Mouse (Mus musculus) heart, postnatal 36 days (tissue): Measurements from ENCODE around the gene Slc2a4. TPM values are rescaled to one million over a fixed set of nuclear protein-coding genes. Genes with fewer than 3 reads are reported as not detected.

Experiments used
- DNase-seq, 2 experiments: peaks; one replicate each; pipeline ENCODE4 v3.0.0; 2021 to 2022
- intact Hi-C: fragments of 180-260 bp; cut with DNase I; formaldehyde crosslinking; loops from one replicate; pipeline ENCODE4 v1.15.1; 2025
- total RNA-seq, 2 experiments: library from RNA; stranded (reverse); gene quantifications; 2 replicates each; pipeline ENCODE4 v1.2.3; 2021

Gene Slc2a4
- total RNA-seq = 100 to 1,000 TPM; 385 to 406 TPM

- intact Hi-C loops = loop anchor here (2.0 kb wide), 1 partner anchor 71 kb away; no protein-coding TSS in a partner anchor
- DNase-seq = peak; percentile 88 to 92
Measured at GRCm38 (mm10) chr11:69948066-69948762, at the start of gene Slc2a4. TSS of gene Slc2a4 (minus strand) at chr11:69948188.

DNA sequence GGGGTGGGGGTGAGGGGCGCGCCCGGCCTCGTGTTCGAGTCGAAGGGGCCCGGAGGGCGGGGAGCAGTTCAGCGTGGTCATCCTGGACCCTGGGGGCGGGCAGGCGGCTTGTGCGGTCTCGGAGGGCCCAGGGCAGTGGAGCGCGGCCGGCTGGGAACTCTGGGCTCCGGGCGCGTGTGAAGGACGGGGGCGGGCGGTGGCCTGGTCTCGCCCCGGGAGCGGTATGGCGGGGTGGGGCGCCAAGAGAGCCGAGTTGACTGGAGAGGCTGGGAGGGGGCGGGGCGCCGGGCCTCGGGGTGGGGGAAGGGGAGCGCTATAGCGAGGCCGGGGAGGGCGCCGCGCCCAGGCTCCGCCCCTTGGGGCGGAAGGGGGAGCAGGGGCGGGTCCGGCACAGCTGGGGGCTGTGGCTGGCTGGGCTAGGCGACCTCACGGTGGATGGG is 49.1 kb upstream of the Slc2a4 start:
- peak; percentile 89 to 92 for DNase-seq
- intact Hi-C loops = loop anchor here (10.0 kb wide), 2 partner anchors 582 to 658 kb away; partner anchors contain the start of genes Eno3, Kdm6b and Pfn1

DNA sequence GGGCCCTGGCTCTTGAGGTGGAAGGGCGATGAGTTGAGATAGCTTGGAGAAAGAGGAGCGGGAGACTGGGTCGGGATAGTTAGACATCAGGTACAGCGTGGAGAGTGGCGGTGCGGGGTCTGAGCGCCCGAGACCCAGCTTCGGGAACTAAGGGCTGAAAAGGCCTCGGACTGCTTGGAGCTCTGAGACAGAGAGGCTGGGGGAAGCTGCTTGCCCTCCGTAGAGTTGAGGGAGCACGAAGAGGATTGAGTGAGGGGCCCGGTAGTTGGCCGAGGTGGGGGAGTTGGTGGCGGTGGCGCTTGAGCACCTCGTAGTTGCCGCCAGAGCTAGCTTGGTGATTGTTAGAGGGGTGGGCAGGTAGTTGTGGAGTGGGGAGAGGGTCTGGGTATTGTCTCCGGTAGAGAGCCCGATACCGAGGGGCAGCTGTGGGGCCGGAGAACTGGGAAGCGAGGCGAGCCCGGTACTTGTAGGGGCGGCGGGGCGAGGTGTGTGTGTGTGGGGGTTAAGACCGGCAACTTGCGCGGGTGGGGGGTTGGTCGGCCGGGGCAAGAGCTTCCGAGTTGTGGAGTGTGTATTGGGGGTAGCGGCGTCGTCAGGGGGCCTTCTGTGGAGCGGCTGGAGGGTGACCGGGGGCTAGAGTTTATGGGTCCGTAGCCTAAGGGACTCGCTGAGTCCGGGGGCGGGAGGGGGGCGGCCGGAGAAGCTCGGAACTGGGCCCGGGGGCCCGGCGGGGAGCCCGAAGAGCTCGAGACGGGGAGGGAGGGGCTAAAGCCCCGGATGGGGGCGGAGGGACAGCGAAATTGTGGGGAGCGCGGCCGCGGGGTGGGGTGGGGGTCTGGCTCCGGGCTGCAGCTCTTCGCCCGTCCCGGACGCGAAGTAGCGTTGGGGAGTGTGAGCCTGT is 48.4 kb upstream of the Slc2a4 start:
- intact Hi-C loops = loop anchor here (10.0 kb wide), 2 partner anchors 582 to 658 kb away; partner anchors contain the start of genes Eno3, Kdm6b and Pfn1
- DNase-seq = peak; percentile 61 to 65

DNA sequence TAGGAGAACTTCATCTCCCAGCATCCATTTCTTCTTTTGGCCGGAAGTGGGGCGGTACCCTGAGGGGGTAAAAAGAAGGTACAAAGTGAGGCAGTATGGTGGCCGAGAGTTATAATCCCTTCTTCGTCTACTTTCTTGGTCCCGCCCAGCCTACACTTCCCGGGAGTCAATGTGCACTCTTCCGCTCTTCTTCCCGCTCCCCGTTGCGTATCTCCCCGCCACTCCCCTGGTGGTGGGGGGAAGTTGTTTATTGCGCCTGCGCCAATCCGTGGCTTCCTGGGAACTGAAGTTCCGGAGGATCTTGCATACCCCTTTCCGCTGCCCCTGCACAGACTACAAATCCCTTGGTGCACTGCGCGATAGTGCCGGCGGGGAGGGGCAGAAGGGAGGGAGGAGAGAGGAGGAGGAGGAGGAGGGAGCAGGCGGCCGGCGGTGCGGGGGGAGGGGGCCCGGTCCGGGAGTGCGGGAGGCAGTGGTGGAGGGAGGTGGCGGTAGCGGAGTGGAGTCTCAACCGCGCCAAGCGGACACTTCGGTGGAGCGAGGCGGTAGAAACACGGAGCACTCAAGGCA is 47.5 kb upstream of the Slc2a4 start, which contains the start of gene Phf23:
TSS of gene Phf23 (plus strand) at position 387 of the 570 bp plus-strand sequence.
- intact Hi-C loops = loop anchor here (2.0 to 10.0 kb wide), 3 partner anchors 15 to 659 kb away; partner anchors contain the start of genes Ctdnep1, Eno3, Kdm6b and Pfn1
- peak; percentile 94 to 95 for DNase-seq

DNA sequence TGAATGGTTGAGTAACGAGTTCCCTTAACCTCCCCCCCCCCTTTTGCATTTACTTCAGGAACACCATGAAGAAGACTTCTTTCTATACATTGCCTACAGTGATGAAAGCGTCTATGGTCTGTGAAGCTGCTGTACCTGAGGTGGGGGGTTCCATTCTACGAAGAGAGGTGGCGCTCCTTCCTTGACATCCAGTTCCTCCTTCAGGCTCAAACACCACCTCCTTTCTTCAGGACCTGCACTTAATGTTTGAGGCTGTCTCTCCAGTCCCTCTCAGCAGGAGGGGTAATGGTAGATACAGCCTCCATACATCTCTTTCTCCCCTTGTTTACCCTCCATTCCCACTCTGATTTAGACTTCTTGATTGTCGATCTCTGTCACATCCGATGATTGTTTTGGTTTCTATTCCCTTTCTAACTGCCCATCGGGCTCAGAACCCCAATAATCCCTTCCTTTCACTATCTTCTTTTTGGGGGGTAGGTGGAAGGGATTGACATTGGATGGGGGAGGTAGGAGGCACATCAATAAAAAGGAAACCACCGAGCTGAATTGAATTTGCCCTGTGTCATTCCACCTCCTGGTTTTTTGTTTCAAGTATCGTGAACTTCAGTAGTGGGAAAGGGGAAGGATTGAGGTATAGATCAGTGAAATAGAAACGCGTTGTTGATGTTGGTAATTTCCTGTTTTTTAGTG is 46.6 kb upstream of the Slc2a4 start:
- DNase-seq = no peak
- intact Hi-C loops = loop anchor here (2.0 to 10.0 kb wide), 3 partner anchors 14 to 660 kb away; partner anchors contain the start of genes Ctdnep1, Eno3, Kdm6b and Pfn1

GRCm38 (mm10) chr11:69992932-69993331 is 44.9 kb upstream of the Slc2a4 start:
- DNase-seq = no peak
- intact Hi-C loops = loop anchor here (10.0 kb wide), 2 partner anchors 578 to 662 kb away; partner anchors contain the start of genes Eno3, Kdm6b and Pfn1

GRCm38 (mm10) chr11:69992396-69992795 is 44.4 kb upstream of the Slc2a4 start:
- intact Hi-C loops = loop anchor here (10.0 kb wide), 2 partner anchors 578 to 662 kb away; partner anchors contain the start of genes Eno3, Kdm6b and Pfn1

GRCm38 (mm10) chr11:69991711-69992110 is 43.7 kb upstream of the Slc2a4 start:
- no peak for DNase-seq
- intact Hi-C loops = loop anchor here (10.0 kb wide), 2 partner anchors 577 to 663 kb away; partner anchors contain the start of genes Eno3, Kdm6b and Pfn1

More at GRCm38 (mm10) chr11:69992396-69992795, 44.4 kb upstream of the Slc2a4 start:
- no peak for DNase-seq

GRCm38 (mm10) chr11:69990850-69991691 is 43.1 kb upstream of the Slc2a4 start, which contains the start of gene Gabarap:
TSS of gene Gabarap (plus strand) at chr11:69991143.
- intact Hi-C loops = loop anchor here (10.0 kb wide), 2 partner anchors 576 to 664 kb away; partner anchors contain the start of genes Eno3, Kdm6b and Pfn1
- peak; percentile 94 to 95 for DNase-seq

- DNase-seq = no peak
- intact Hi-C loops = loop anchor here (10.0 kb wide), 2 partner anchors 575 to 665 kb away; partner anchors contain the start of genes Eno3, Kdm6b and Pfn1
Measured at GRCm38 (mm10) chr11:69989949-69990348, 42.0 kb upstream of the Slc2a4 start.

DNA sequence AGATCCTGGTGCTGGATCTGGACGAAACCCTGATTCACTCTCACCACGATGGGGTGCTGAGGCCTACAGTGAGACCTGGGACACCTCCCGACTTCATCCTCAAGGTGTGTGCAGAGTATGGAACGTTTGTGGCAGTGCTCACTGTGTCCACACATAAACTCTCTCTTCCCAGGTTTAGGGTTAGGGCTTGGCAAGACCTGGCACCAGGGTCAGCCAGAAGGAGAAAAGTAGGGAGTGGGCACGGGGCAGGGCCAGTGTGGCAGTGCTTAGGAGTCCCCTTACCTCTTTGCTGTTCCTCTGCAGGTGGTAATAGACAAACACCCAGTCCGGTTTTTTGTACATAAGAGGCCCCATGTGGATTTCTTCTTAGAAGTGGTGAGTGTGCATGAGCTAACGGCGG is 36.4 kb upstream of the Slc2a4 start:
- intact Hi-C loops = no loop called here
- DNase-seq = no peak

GRCm38 (mm10) chr11:69983377-69983776 is 35.4 kb upstream of the Slc2a4 start:
- intact Hi-C loops = no loop called here
- DNase-seq = peak; percentile 16 to 34

DNA sequence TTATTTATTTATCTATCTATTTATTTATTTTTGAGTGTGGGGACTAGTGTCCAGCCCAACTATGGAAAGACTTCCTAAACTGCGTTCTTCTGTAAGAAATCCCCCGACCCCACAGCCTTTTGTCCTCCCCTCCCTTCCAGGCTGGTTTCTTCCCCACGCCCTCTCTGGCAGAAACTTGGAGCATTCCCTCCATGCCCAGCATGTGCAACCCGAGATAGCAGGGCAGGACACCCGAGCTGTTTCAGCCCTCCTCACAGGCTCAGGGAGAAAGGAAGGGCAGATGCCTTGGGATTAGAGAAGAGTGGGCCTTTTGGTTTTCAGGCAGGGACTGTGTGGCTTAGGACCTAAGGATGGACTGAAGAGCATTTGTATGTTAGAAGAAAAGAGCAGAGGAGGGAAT is 34.9 kb upstream of the Slc2a4 start:
- intact Hi-C loops = no loop called here
- DNase-seq = peak in 1 of 2 experiments; percentile 33

GRCm38 (mm10) chr11:69982225-69982624 is 34.2 kb upstream of the Slc2a4 start, which contains the start of gene Elp5:
TSS of gene Elp5 (minus strand) at chr11:69982517.
- intact Hi-C loops = no loop called here
- peak in 1 of 2 experiments; percentile 13 for DNase-seq

DNA sequence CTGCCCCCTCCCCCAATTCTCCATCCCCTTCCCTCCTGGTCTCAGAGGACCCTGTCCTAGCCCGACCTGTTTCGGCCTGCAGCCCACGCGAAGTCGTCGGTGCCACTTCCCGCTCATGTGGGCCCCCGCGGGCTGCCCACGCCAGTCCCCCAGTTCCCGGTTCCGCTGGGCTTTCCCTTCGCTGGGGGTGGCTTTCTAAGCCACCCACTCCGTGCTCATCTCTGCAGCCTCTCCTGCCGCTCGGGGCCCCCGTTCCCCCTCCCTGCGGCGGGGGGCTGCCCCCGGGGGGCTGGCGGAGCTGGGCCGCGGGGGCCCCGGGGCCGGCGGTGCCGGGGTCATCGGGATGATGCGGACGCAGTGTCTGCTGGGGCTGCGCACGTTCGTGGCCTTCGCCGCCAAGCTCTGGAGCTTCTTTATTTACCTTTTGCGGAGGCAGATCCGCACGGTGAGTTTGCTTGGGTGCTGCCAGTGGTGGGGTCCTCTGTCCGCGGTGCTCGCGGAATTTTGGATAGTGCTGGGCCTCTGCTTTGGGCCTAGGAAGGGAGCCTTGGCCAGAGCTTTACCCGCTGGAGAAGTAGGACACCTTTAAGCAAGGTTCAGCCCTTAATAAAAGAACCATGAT is 33.3 kb upstream of the Slc2a4 start, which contains the start of gene Ctdnep1:
TSS of gene Ctdnep1 (plus strand) at position 16 of the 622 bp plus-strand sequence.
- DNase-seq = peak; percentile 25 to 36
- intact Hi-C loops = loop anchor here (2.0 kb wide), 3 partner anchors 14 to 60 kb away; partner anchors contain the start of genes Acadvl, Eif5a and Phf23

DNA sequence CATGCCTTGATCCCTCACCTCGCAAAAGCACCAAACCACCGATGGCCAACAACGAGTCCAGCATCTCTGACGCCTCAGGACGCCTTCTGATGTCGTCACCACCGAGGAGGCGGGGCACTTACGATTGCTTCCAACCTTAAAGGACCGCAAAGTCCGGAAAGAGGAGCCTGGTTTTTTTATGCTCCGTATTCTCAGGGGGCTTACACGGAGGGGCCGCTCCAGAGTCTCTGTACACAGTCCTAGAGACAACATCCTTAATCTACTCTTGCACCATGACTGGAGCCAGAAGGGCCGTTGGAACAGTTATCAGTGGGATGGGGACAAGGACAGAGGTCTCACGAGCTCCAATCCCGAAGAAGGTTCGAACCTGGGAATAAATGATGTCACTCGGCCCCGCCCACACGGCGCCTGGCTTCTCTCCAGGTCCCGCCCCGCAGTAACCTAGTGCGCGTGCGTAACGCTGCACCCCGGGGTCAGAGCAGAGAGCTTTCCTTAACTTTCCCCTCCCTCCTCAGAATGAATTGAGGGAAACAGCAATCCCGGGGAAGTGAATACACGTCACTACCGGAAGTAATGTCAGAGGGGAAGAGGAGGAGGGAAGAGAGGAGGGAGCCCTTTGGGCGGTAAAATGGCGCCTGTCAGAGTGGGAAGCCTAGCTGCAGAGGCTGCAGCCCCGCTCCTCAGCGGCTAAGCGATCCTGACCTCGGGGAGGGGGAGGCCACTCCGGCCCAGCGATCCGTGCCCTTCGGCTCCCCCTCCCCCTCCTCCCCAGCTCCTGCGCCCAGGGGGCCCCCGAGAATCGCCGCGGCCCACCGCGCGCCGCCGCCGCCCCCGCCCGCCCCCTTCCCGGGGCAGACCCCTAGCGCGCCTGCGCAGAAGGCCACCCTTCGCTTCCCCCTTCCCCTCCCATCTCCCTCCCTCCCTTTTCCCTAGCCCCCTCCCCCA is 32.5 kb upstream of the Slc2a4 start:
- DNase-seq = peak; percentile 99
- intact Hi-C loops = loop anchor here (2.0 kb wide), 3 partner anchors 14 to 60 kb away; partner anchors contain the start of genes Acadvl, Eif5a and Phf23
